Mouse (Mus musculus): ENCODE data around the gene Ptprn2.

DNA sequence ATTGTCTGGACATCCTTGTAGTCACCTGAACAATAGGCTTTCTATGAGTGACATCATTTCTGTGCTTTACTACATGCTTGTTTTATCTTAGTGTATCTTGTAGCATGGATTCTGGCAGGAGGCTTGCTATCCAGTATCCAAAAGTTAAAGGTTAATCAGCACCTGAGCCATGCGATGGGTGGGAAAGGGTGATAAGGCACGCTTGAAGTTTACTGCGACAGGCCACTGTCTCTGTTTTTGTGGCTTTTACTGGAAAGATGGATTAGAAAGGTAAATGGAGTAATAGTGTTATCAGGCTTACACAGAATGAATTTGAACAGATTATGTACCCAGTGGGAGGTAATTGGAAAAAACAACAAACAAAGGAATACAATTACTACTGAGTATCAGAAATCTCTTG is 43.3 kb upstream of the Ptprn2 start:
- TF ChIP-seq POLR2A (IDR thresholded peaks at IDR 0.05; ENCODE audit: control insufficient read depth, low read depth, low read length) (no peak), CTCF (IDR thresholded peaks at IDR 0.05; ENCODE audit: control insufficient read depth, insufficient read depth, insufficient replicate concordance, low read depth, low read length) (no peak)
